Mouse (Mus musculus): ENCODE results near the gene Olfr1057. TPM values are rescaled to one million over a fixed set of nuclear protein-coding genes. Genes with fewer than 3 reads are reported as not detected.
"Not testable (repeated sequence)": the region's sequence is repeated elsewhere in the genome, so short reads cannot be mapped to it uniquely, and the experiment has no call there.

The Olfr1057 gene
- polyA plus RNA-seq (2012; rRNA removed) = not detected in 2 replicates

DNA sequence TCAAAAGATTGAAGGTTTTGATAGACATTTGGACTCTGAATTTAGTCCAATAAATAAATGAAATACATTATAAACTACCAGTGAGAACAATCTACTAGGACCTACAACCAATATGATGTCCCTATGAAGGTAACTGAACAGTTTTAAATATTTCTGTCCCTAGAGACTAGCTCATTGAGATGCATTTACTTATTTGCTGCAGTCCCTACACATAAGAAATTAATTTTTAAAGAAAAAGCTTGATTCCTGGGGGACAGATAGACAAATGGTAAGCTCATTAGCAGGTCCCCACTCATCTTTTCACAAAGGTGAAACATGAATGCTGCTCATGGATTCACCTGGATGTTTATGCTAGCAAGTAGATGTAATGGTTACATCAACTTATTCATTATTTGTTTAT is at the start of gene Olfr1057:
Olfr1057 (minus strand) TSS at position 101 of the 400 bp plus-strand sequence.
- Histone ChIP-seq H3K36me3 (ENCODE audit: control insufficient read depth, insufficient read depth, low read length) (no peaks in the 10 kb centered on the region), H3K27ac (ENCODE audit: insufficient read depth, low read depth, low read length) (no peak within 1 kb of the TSS), H3K4me3 (ENCODE audit: low read depth, low read length) (no peak within 1 kb of the TSS), H3K4me1 (ENCODE audit: control insufficient read depth, insufficient read depth, insufficient read length, low read length) (no peaks in the 10 kb centered on the region), H3K27me3 (ENCODE audit: control insufficient read depth, insufficient read depth, low read length) (no peaks in the 10 kb centered on the region)
- TF ChIP-seq POLR2A (IDR thresholded peaks at IDR 0.05; ENCODE audit: low read depth, low read length) = no peak

DNA sequence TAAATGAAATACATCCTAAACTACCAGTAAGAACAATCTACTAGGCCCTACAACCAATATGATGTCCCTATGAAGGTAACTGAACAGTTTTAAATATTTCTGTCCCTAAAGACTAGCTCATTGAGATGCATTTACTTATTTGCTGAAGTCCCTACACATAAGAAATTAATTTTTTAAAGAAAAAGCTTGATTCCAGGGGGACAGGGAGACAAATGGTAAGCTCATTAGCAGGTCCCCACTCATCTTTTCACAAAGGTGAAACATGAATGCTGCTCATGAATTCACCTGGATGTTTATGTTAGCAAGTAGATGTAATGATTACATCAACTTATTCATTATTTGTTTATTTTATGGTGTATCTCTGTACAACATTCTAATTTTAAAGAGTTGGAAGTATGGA is 48.5 kb upstream of the Olfr1057 start, which contains the start of gene Olfr1062:
Olfr1062 (minus strand) TSS at position 101 of the 400 bp plus-strand sequence.
- H3K4me3 ChIP-seq (ENCODE audit: low read depth, low read length); H3K4me1 ChIP-seq (ENCODE audit: control insufficient read depth, insufficient read depth, insufficient read length, low read length); H3K27ac ChIP-seq (ENCODE audit: insufficient read depth, low read depth, low read length); H3K27me3 ChIP-seq (ENCODE audit: control insufficient read depth, insufficient read depth, low read length); H3K36me3 ChIP-seq (ENCODE audit: control insufficient read depth, insufficient read depth, low read length): not testable (repeated sequence)

DNA sequence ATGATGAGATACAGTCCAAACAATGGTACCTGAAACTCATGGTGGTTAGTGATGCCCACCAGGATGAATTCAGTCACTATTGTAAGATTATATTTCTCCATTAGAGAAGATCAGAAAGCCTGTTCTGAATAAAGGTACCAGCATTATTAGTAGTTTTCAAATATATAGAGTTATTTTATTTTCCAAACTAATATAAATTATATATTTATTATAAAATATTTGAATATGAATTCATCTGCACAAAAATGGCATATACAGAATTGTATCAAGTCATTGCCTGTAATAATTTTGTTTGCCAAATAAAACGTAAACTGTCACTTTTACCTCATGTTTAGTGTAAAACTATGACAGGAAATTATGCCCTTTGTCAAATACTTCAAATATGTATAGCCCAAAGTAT is 35.8 kb upstream of the Olfr1057 start, which contains the start of gene Olfr1061:
Olfr1061 (minus strand) TSS at position 101 of the 400 bp plus-strand sequence.
- TF ChIP-seq CTCF (IDR thresholded peaks at IDR 0.05; ENCODE audit: extremely low read depth, insufficient read length, insufficient replicate concordance, low read depth, low read length) = no peak
- TF ChIP-seq POLR2A (IDR thresholded peaks at IDR 0.05; ENCODE audit: low read depth, low read length) = no peak
- WGBS = 74% methylated on average over 1 of the region's 1 CpGs
- Histone ChIP-seq H3K36me3 (ENCODE audit: control insufficient read depth, insufficient read depth, low read length) (no peaks in the 10 kb centered on the region), H3K4me1 (ENCODE audit: control insufficient read depth, insufficient read depth, insufficient read length, low read length) (no peaks in the 10 kb centered on the region), H3K27me3 (ENCODE audit: control insufficient read depth, insufficient read depth, low read length) (no peaks in the 10 kb centered on the region), H3K27ac (ENCODE audit: insufficient read depth, low read depth, low read length) (no peak within 1 kb of the TSS), H3K4me3 (ENCODE audit: low read depth, low read length) (no peak within 1 kb of the TSS)

GRCm38 (mm10) chr2:86395114-86395513 is 16.9 kb upstream of the Olfr1057 start:
- Histone ChIP-seq H3K4me3 (ENCODE audit: low read depth, low read length) (no peak overlapping the region), H3K27ac (ENCODE audit: insufficient read depth, low read depth, low read length) (no peak overlapping the region), H3K36me3 (ENCODE audit: control insufficient read depth, insufficient read depth, low read length) (no peaks in the 10 kb centered on the region), H3K27me3 (ENCODE audit: control insufficient read depth, insufficient read depth, low read length) (no peaks in the 10 kb centered on the region), H3K4me1 (ENCODE audit: control insufficient read depth, insufficient read depth, insufficient read length, low read length) (no peaks in the 10 kb centered on the region)
- TF ChIP-seq CTCF (IDR thresholded peaks at IDR 0.05; ENCODE audit: extremely low read depth, insufficient read length, insufficient replicate concordance, low read depth, low read length) = no peak
- TF ChIP-seq POLR2A (IDR thresholded peaks at IDR 0.05; ENCODE audit: low read depth, low read length) = no peak
- 67% methylated on average over 2 of the region's 2 CpGs for WGBS

- H3K27me3 ChIP-seq (ENCODE audit: control insufficient read depth, insufficient read depth, low read length) = not testable (repeated sequence)
Observed at GRCm38 (mm10) chr2:86388461-86388860, 10.3 kb upstream of the Olfr1057 start, which contains the start of gene Olfr1058. TSS of gene Olfr1058 (minus strand) at chr2:86388561.

GRCm38 (mm10) chr2:86366342-86366741 is 11.9 kb downstream of the Olfr1057 start:
- 86% methylated on average over 2 of the region's 6 CpGs for WGBS
- H3K4me1 ChIP-seq (ENCODE audit: control insufficient read depth, insufficient read depth, insufficient read length, low read length); H3K27ac ChIP-seq (ENCODE audit: insufficient read depth, low read depth, low read length); H3K4me3 ChIP-seq (ENCODE audit: low read depth, low read length); H3K36me3 ChIP-seq (ENCODE audit: control insufficient read depth, insufficient read depth, low read length); H3K27me3 ChIP-seq (ENCODE audit: control insufficient read depth, insufficient read depth, low read length): not testable (repeated sequence)

More at GRCm38 (mm10) chr2:86388461-86388860, 10.3 kb upstream of the Olfr1057 start, which contains the start of gene Olfr1058:
- not testable (repeated sequence) for H3K4me3 ChIP-seq (ENCODE audit: low read depth, low read length); H3K27ac ChIP-seq (ENCODE audit: insufficient read depth, low read depth, low read length); H3K36me3 ChIP-seq (ENCODE audit: control insufficient read depth, insufficient read depth, low read length); H3K4me1 ChIP-seq (ENCODE audit: control insufficient read depth, insufficient read depth, insufficient read length, low read length)

- TF ChIP-seq CTCF (IDR thresholded peaks at IDR 0.05; ENCODE audit: extremely low read depth, insufficient read length, insufficient replicate concordance, low read depth, low read length) = no peak
- no peak for TF ChIP-seq POLR2A (IDR thresholded peaks at IDR 0.05; ENCODE audit: low read depth, low read length)
- Histone ChIP-seq H3K27me3 (ENCODE audit: control insufficient read depth, insufficient read depth, low read length) (no peaks in the 10 kb centered on the region), H3K4me1 (ENCODE audit: control insufficient read depth, insufficient read depth, insufficient read length, low read length) (no peaks in the 10 kb centered on the region)
Observed at GRCm38 (mm10) chr2:86362369-86362768, 15.8 kb downstream of the Olfr1057 start, which contains the start of gene Olfr1056. TSS of gene Olfr1056 (minus strand) at chr2:86362469.

GRCm38 (mm10) chr2:86351751-86352150 is 26.4 kb downstream of the Olfr1057 start:
- 86% methylated on average over 1 of the region's 1 CpGs for WGBS
- not testable (repeated sequence) for H3K4me1 ChIP-seq (ENCODE audit: control insufficient read depth, insufficient read depth, insufficient read length, low read length); H3K27ac ChIP-seq (ENCODE audit: insufficient read depth, low read depth, low read length); H3K27me3 ChIP-seq (ENCODE audit: control insufficient read depth, insufficient read depth, low read length); H3K36me3 ChIP-seq (ENCODE audit: control insufficient read depth, insufficient read depth, low read length); H3K4me3 ChIP-seq (ENCODE audit: low read depth, low read length)

More at GRCm38 (mm10) chr2:86362369-86362768, 15.8 kb downstream of the Olfr1057 start, which contains the start of gene Olfr1056:
- Histone ChIP-seq H3K4me3 (ENCODE audit: low read depth, low read length) (no peak within 1 kb of the TSS), H3K27ac (ENCODE audit: insufficient read depth, low read depth, low read length) (no peak within 1 kb of the TSS), H3K36me3 (ENCODE audit: control insufficient read depth, insufficient read depth, low read length) (no peaks in the 10 kb centered on the region)
